Mouse (Mus musculus) spleen, adult 2 months (tissue): ENCODE results near the gene Ktn1.

Experiments
- CTCF ChIP-seq: fragments of 200-500 bp; IDR thresholded peaks from 2 replicates; pipeline ENCODE4 v1.5.1; 2011; ENCODE audit warnings: mild to moderate bottlenecking, inconsistent platforms; ENCODE audit not compliant: insufficient read depth, insufficient read length, insufficient replicate concordance; ENCODE audit errors: extremely low read depth
- POLR2A ChIP-seq: fragments of 200-500 bp; IDR thresholded peaks from 2 replicates; pipeline ENCODE4 v1.6.1; 2011; ENCODE audit warnings: low read depth, low read length, inconsistent platforms

DNA sequence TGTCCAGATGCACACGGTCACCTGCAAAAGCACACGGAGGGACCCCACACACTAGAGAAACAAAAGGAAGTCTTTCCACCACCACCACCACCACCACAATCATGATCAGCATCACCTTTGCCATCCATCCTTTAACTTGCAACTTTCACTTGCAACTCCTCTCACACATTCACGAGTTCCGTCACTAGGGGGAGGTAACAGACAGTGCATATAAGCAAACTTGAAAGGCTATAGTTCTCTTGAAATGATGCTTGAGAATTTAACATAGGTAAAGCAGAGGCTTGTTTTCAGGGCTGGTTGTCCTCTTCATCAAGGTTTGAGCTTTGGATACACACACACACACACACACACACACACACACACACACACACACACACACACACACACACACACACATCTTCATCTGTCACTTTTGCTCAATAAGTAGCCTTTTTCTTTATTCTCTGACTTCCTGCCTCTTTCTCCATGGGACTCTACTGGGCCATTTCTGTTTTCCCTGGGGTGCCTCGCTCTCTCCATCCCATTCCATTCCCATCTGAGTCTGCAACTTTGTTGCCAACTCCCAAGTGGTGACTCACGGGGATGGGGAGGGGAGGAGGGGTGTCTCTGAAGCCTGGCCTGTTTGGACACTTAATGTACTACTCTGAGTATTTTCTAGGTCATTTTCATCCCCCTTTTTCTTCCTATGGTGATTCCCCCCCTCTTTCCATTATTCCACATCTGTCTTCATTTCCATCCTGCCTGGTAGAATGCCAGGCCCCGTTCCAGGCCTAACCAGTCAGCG, 103.4 kb downstream of the Ktn1 start:
- TF ChIP-seq POLR2A (no peak), CTCF (no peak)
